Mouse (Mus musculus) 3T3-L1 (cell line): ENCODE results near the gene Dnase1.
A peak's percentile ranks its signal among the peaks of the same experiment; 100 is the strongest.
"Not testable (repeated sequence)": the region's sequence is repeated elsewhere in the genome, so short reads cannot be mapped to it uniquely, and the experiment has no call there.

Source experiments
- DNase-seq: peaks from one replicate; pipeline ENCODE4 v3.0.0-alpha.2; 2015; ENCODE audit warnings: low read depth, low spot score

Gene Dnase1

GRCm38 (mm10) chr16:4036807-4037206 lies at the start of gene Dnase1:
TSS of gene Dnase1 (plus strand) at chr16:4036942.
- DNase-seq: no peak

DNA sequence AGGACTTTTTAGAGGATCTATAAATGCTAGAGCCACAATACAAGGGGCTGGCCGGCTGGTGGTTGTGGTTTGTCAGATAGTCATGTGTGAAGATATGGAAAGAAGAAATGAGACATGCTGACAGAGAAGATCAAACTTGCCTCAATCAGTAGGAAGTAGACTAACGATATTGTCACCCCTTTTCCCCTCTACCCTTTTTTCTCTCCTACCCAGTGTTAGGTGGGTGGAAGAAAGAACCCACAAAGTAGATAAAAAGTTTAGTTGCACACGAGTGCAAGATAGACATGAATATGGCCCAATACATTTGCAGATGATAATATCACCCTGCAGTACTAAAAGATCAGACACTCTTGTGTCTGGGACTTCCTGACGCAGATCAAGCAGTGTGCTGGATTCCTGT lies 48.3 kb upstream of the Dnase1 start:
- no peak for DNase-seq

GRCm38 (mm10) chr16:4003489-4004398 lies 33.0 kb upstream of the Dnase1 start, which contains the start of gene Slx4:
TSS of gene Slx4 (minus strand) at chr16:4003770.
- peak; percentile 99 for DNase-seq

- DNase-seq: no peak
These were observed 23.7 kb upstream of the Dnase1 start for GRCm38 (mm10) chr16:4012882-4013570.

DNA sequence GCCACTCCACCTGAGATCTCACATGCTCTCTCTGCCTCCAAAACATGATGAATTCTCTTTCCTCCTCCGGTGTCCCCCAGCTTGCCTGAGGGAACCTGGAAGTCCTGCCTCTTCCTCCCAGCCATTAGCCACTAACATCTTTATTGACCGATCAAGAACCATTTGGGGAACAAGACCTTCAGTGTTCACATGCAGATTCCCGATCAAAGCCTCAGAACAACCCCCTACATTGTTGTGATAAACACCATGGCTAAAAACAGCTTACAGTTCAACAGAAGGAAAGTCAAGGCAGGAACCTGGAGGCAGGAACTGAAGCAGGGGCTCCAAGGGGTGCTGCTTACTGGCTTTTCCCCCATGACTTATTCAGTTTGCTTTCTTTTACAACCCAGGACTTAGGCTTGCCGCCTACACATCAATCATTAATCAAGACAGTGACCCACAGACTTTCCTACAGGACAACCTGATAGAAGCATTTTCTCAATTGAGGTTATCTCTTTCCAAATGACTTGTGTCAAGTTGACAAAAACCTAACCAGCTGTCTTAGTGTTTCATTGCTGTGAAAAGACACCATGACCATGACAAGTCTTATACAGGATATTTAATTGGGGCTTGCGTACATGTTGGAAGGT lies 22.6 kb upstream of the Dnase1 start:
- no peak for DNase-seq

GRCm38 (mm10) chr16:4016786-4017185 lies 20.0 kb upstream of the Dnase1 start:
- DNase-seq: not testable (repeated sequence)

DNA sequence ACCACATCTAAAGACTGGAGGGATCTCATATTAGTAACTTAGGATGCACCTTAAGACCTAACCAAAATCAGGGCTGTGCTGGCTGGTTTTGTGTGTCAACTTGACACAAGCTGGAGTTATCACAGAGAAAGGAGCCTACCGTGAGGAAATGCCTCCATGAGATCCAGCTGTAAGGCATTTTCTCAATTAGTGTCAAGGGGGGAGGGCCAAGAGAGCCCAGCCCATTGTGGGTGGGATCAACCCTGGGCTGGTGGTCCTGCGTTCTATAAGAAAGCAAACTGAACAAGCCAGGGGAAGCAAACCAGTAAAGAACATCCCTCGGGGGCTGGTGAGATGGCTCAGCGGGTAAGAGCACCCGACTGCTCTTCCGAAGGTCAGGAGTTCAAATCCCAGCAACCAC lies 19.3 kb upstream of the Dnase1 start:
- DNase-seq: not testable (repeated sequence)

- DNase-seq: no peak
These were observed 15.5 kb upstream of the Dnase1 start for GRCm38 (mm10) chr16:4021241-4021640.

DNA sequence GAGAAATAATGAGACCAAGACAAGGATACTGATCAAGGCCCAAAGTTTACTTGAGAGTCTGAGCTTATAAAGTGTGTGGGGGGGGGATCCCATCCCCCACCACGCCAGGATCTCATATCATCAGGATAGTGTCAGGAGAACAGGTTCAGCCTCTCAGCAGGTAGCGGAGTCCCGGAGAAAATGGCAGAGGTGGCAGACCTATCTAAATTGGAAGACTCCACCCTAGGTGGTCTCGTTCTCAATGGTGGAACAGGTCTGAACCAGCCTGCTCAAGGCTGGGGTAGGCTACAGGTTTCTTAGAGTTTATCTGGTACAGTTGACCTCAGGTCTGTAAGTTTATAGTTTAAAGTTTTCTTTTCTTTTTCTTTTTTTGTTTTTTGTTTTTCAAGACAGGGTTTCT lies 14.0 kb upstream of the Dnase1 start:
- DNase-seq: no peak

GRCm38 (mm10) chr16:4026672-4027071 lies 10.1 kb upstream of the Dnase1 start:
- no peak for DNase-seq

DNA sequence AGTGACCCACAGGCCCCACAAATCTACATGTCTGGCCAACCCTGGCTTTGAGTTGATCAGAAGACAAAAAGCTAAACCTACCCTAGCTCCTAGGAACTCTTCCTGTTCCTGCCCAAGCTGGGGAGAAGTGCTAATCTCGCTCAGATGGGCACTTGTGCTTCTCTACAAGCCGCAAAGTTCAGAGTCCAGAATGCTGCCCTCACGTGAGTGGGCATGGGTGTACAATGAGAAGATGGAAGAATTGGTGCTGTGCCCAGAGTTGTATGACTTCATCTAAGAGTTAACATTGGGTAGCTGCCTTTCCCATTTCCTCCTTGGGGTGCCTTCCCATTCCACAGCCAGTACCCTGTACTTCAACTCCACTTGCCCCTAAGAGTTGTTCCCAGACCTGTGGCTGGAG lies 9.5 kb upstream of the Dnase1 start:
- no peak for DNase-seq

DNA sequence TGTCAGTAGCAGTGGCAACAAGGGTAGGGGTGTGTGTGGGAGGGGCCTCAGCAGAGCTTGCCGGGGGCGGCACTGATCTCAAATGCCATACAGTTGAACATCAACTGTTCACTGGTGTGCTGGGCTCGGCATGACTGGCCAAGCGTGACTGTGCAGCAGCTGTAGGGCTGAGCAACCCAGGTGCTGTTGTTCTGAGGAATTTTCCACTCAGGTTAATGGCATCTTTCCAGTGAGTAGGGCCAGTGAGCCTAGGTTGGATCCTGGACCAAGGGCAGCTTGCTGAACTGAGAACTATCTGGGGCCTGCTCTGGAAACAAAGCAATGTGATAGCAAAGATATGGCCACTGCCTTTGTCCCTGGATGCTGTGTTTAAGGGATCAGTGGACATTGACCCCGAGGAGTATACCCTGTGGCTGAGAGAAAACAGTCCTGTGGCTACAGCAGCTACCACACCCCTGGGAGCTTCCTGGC lies 7.3 kb upstream of the Dnase1 start:
- DNase-seq: no peak

DNA sequence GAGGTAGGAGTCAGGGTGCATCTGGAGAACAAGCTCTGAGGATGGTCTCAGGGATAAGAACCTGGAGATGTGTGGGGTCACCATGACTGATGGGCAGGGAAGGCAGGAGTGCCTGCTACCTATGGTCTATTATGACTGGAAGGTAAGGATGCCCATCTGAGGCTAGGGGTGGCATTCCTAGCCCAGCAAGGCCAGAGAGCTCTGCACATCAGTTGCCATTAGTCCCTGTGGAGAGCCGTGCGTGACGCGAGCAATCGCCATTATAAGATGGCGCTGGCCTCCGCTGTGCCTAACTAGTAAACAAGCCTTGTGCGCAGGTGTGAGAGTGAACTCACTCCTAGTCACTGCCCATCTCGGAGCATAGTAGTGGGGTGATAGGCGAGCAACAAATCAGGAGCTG lies 6.2 kb upstream of the Dnase1 start:
- DNase-seq: no peak

DNA sequence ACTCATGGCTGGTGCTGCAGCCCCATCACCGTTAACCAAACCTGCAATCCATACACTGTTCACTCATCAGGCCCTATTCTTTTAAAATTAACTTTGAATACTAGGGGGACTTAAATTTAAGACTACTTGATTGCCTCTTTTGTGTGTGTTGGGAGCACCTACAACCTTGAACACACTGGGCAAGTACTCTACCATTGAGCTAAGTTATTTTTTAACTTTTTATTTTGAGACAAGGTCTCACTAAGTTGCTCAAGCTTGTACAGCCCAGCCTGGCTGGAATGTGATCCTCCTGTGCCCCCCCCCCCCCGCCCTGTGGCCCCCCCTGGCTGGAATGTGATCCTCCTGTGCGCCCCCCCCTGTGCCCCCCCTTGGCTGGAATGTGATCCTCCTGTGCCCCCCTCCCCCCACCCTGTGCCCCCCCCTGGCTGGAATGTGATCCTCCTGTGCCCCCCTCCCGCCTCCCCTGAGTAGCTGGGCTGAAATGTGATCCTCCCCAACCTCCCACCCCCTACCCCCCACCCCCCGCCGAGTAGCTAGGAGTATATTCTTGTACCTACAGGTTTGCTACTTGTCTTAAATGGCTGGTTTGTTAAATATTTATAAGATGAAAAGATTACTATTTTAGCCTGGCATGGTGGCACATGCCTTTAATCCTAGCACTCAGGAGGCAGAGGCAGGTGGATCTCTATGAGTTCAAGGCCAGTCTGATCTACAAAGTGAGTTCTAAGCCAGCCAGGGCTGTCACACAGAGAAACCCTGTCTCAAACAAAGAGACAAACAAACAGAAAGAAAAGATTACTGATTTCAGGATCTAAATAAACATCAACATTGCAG lies 5.1 kb upstream of the Dnase1 start:
- no peak for DNase-seq

GRCm38 (mm10) chr16:4032341-4032748 lies 4.4 kb upstream of the Dnase1 start:
- DNase-seq: peak; percentile 63

DNA sequence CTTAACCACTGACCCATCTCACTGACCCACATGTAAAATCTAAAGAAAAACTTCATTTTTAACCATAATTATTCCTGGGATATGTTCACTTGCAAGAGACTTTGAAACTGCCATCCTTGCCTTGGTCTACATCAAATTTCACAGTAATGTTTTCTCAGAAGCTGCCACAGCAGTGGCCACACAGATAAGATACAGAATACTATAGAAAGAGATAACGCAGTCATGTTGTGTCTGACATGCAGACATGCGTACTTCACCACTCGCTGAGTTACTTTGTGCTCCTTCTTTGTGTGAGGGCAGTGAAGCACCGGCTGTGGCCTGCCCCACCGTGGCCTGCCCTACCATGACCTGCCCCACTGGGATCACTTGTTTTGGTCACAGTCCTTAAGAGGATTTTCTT lies 2.8 kb upstream of the Dnase1 start:
- DNase-seq: no peak

DNA sequence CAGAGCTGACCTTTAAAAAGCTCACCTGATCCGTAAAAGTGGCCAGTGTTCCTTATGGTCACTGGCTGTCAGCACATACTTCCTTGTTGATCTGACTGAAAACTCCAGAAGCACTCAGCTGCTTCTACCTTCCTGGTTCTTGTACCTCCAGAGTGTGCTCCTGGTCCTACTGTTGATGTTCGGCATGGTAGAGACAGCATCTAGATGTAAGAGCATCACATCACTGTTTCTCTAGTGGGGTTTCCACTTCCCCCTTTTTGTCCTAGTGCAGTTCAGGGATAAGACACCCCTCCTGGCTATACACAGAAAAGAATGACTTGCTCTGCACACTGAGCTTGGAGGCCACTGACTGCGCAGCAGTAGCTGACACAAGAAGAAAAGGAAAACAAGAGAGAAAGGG lies 2.3 kb upstream of the Dnase1 start:
- DNase-seq: no peak

DNA sequence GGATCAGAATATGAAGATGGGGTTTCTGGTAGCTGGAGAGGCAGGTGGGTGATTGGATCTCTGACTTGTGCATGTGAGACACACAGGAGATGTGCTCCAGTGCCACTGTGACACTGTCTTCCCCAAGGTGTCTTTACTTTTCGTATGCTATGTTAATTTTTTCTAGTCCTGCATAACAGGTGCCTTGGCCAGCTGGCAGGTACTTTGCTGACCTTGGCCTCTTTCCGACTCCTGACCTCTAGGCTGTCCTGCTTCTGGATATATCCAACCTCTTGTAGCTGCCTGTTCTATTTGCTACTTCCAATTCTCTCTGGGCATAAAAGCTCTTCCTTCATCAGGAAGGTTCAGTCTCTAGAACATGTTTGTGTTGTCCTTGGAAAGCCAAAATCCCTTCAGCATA lies 1.2 kb upstream of the Dnase1 start:
- DNase-seq: no peak

- DNase-seq: no peak
These were observed 948 bp downstream of the Dnase1 start for GRCm38 (mm10) chr16:4037690-4038089.

DNA sequence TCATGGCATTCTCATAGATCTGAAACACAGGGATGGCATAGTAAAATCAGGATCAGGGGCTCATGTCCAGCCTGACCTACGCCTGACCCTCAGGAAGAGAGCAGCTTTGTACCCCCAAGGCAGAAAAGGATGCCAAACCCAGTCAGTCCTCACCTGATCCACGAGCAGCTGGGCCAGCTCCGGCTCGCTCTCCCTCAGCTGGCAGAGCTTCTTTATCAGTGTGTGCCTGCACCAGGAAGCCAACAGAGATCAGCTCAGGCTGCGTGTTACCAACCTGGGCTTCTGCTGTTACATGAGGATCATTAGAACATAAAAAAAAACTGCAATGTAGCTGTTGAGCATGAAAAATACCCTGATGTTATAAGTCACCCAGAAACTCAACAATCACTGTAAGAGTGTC lies 3.5 kb downstream of the Dnase1 start:
- no peak for DNase-seq

DNA sequence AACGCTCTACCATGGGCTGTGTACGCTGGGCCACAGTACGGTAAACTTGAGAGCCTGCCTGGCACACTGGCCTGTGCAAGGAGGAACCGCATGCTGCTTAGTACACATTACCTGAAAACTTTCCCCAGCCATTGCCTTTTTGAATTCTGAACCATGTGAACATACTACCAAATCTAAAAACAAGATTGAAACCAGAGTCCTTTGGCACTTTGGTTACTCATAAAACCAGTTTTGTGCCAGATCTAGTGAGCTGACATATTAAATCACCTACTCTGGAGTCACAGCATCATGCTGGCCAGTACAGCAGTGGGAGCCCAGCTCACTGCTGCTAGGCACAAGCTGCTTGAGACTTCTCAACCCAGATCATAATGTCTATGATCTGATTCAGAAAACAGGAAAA lies 4.9 kb downstream of the Dnase1 start:
- no peak for DNase-seq
